Mouse (Mus musculus): ENCODE measurements at regions not wholly inside any gene's neighbourhood (a gene's known extent, or its start where the extent isn't known, plus 50 kb on each side); places are given as distances from the start of the nearest gene placed in this dataset.

- TF ChIP-seq CTCF (IDR thresholded peaks at IDR 0.05) (no peak), EP300 (IDR thresholded peaks at IDR 0.05) (no peak)
Measured at GRCm38 (mm10) chr4:54328273-54328672, 502.4 kb downstream of the Tmem38b start.
